Mouse (Mus musculus): ENCODE measurements around the gene Slamf6.
"Not testable (repeated sequence)": the region's sequence is repeated elsewhere in the genome, so short reads cannot be mapped to it uniquely, and the experiment has no call there.

- not testable (repeated sequence) for TF ChIP-seq CTCF (IDR thresholded peaks at IDR 0.05 in 2 of 3, conservative IDR thresholded peaks at IDR 0.05 in 1 of 3; ENCODE audit: control insufficient read depth in 1 of 3, insufficient read depth in 1 of 3, low read depth in 2 of 3, low read length in 3 of 3, poor library complexity in 1 of 3, severe bottlenecking in 1 of 3); MAFK (IDR thresholded peaks at IDR 0.05; ENCODE audit: borderline replicate concordance, low read depth, low read length); EP300 (IDR thresholded peaks at IDR 0.05; ENCODE audit: low read depth in 1 of 2, low read length in 2 of 2); POLR2A (IDR thresholded peaks at IDR 0.05; ENCODE audit: control insufficient read depth in 1 of 2, insufficient read depth in 1 of 2, low read depth in 1 of 2, low read length in 2 of 2, poor library complexity in 1 of 2); ELF1 (IDR thresholded peaks at IDR 0.05; ENCODE audit: low read depth, low read length); TCF12 (IDR thresholded peaks at IDR 0.05; ENCODE audit: low read depth, low read length); JUND (IDR thresholded peaks at IDR 0.05; ENCODE audit: low read depth, low read length); GATA1 (IDR thresholded peaks at IDR 0.05; ENCODE audit: low read depth, low read length); E2F4 (IDR thresholded peaks at IDR 0.05; ENCODE audit: borderline replicate concordance, low read depth, low read length); TAL1 (IDR thresholded peaks at IDR 0.05; ENCODE audit: low read length); CHD1 (IDR thresholded peaks at IDR 0.05; ENCODE audit: low read depth, low read length); USF1 (IDR thresholded peaks at IDR 0.05; ENCODE audit: low read depth, low read length); MAX (IDR thresholded peaks at IDR 0.05; ENCODE audit: low read length)
Measured at GRCm38 (mm10) chr1:171974361-171974760, 57.0 kb downstream of the Slamf6 start.

All from MEL (cell line).